Mouse (Mus musculus) stomach, embryonic 15.5 days (tissue): ENCODE measurements at regions not wholly inside any gene's neighbourhood (a gene's known extent, or its start where the extent isn't known, plus 50 kb on each side); places are given as distances from the start of the nearest gene placed in this dataset.

Experiments used
- ATAC-seq: fragments of 200-750 bp; cut with Nextera tagmentation; 2 replicates; pipeline ENCODE4 v1.8.0; 2017; ENCODE audit warnings: low read depth, moderate number of reproducible peaks, moderate TSS enrichment; ENCODE audit not compliant: insufficient read depth, low FRiP score
- H3K27ac ChIP-seq: fragments of 300-500 bp; sonication (generic); 2 replicates; pipeline ENCODE4 v1.5.1; 2015; ENCODE audit warnings: mild to moderate bottlenecking, inconsistent platforms
- H3K27me3 ChIP-seq: fragments of 300-500 bp; sonication (generic); replicated peaks from 2 replicates; pipeline ENCODE4 v1.6.1; 2015; ENCODE audit warnings: inconsistent platforms
- H3K36me3 ChIP-seq: fragments of 300-500 bp; sonication (generic); 2 replicates; pipeline ENCODE4 v1.6.1; 2015; ENCODE audit warnings: inconsistent platforms
- H3K4me1 ChIP-seq: fragments of 300-500 bp; sonication (generic); 2 replicates; pipeline ENCODE4 v1.6.1; 2015; ENCODE audit warnings: inconsistent platforms
- H3K4me2 ChIP-seq: fragments of 300-500 bp; sonication (generic); 2 replicates; pipeline ENCODE4 v1.6.1; 2015; ENCODE audit warnings: mild to moderate bottlenecking, inconsistent platforms
- H3K4me3 ChIP-seq: fragments of 300-500 bp; sonication (generic); replicated peaks from 2 replicates; pipeline ENCODE4 v1.5.1; 2015; ENCODE audit warnings: inconsistent platforms
- H3K9ac ChIP-seq: fragments of 300-500 bp; sonication (generic); 2 replicates; pipeline ENCODE4 v1.6.1; 2015; ENCODE audit warnings: inconsistent platforms
- H3K9me3 ChIP-seq: fragments of 300-500 bp; sonication (generic); 2 replicates; pipeline ENCODE4 v1.6.1; 2016; ENCODE audit warnings: inconsistent platforms
- WGBS: fragments of 180-500 bp; shearing (Covaris S2); methylation state at CpG from one replicate; pipeline ENCODE4 v1.1.7; 2015; 5-methylcytosine and 5-hydroxymethylcytosine counted together

DNA sequence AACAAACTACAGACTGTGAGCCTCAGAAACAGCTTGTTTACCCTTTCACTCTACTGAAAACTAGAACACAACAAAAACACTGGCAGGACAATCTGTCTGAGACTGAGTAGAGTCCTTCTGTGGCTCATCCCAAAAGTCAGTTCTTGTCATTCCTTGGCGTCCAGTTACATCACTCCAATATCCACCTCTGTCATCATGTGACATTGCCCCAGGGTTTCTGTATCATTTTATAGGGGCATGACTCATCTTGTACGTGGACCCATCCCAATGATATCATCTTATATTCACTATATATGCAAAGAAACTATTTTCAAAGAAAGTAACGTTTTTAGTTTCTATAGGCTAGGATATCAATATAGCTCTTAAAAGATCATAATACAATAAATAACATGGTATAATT is 152.3 kb downstream of the Dkk2 start:
- Histone ChIP-seq H3K4me3 (no peak overlapping the region), H3K4me2 (no peak overlapping the region), H3K27me3 (no peaks in the 10 kb centered on the region), H3K4me1 (no peaks in the 10 kb centered on the region), H3K9me3 (no peaks in the 10 kb centered on the region), H3K9ac (no peak overlapping the region), H3K36me3 (no peaks in the 10 kb centered on the region), H3K27ac (no peak overlapping the region)
- ATAC-seq, result no peak
- 73% methylated on average over 3 of the region's 3 CpGs for WGBS

DNA sequence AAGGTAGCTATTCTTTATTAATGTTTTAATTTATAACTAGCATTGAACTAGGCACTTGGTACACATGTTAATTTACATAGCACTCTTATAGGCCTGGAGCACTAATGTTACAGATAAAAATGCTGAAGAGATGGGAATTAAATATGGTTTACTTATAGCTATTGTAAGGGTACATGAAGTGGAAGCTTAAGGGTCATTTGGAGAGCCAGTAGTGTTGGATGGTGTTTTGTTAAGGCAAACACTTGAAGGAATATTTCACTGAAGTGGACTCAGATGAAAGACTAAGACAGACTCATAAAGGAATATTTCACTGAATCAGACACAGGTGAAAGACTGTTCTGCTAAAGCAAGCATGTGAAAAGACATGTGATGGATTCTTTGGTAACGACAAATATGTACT is 172.7 kb downstream of the Dkk2 start:
- Histone ChIP-seq H3K9me3 (no peaks in the 10 kb centered on the region), H3K27ac (no peak overlapping the region), H3K4me3 (no peak overlapping the region), H3K4me1 (no peaks in the 10 kb centered on the region), H3K9ac (no peak overlapping the region), H3K4me2 (no peak overlapping the region), H3K27me3 (no peaks in the 10 kb centered on the region), H3K36me3 (no peaks in the 10 kb centered on the region)
- WGBS, result 82% methylated on average over 1 of the region's 1 CpGs
- ATAC-seq, result no peak

DNA sequence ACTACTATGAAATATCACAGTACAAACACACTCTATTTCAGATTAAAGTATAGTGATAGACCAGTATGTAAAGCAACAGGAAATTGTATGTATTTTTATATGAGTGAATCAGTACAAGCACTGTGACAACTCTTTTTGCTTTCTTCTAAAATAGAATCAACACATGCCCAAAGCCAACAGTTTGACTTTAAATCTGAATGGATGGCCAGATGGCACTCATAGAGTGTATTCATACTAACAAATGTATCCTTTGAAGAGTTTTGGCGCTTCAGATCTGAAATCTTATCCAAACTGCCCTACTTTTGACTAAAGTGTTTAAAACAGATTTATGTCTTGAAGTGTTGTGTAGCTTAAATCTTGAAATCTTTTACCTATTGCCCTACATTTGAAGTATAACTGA is 184.5 kb downstream of the Dkk2 start:
- H3K4me2 ChIP-seq, result no peak overlapping the region
- H3K9me3 ChIP-seq, result no peaks in the 10 kb centered on the region
- no peak overlapping the region for H3K9ac ChIP-seq
- no peaks in the 10 kb centered on the region for H3K36me3 ChIP-seq
- H3K27me3 ChIP-seq, result no peaks in the 10 kb centered on the region
- no peaks in the 10 kb centered on the region for H3K4me1 ChIP-seq
- no peak overlapping the region for H3K4me3 ChIP-seq
- ATAC-seq, result no peak
- H3K27ac ChIP-seq, result no peak overlapping the region
- 52% methylated on average over 1 of the region's 1 CpGs for WGBS

DNA sequence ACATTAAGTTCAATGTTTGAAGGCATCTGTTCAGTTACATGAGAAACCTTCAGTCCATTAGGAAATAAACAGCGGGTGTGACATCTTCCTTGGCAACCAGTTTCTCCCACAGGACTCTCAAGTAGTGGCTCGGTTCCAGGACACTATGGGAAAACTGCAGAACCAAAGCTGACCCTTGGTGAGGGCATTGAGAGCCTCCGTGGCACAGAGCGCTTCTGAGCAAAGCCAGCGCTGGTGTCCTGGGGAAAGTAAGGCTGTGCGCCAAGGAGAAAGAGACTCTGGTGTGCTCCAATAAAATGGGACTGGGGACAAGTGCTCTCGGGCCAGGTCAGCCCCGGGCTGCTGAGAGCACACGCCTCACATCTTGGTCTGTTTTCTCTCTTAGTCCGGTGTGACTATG is 189.7 kb downstream of the Dkk2 start:
- H3K27ac ChIP-seq, result no peak overlapping the region
- ATAC-seq, result no peak

DNA sequence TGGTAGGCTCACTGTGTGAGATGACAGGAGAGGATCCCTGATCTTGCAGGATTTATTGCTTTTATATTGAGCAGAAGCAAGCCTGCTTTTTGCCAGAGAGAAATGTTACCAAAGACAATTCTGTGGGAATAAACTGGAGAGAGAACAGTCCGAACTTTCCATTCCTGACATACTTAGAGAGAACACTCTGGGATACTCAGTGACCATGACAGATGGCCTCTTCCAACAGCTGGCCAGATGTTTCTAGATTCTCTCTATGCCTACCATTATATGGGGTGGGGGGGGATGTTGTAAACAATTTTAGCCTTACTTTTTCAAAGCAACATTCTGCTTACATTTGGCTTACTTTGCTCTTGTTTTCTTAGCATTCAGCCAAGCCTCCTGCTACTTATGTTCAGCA is 192.7 kb downstream of the Dkk2 start:
- Histone ChIP-seq H3K4me3 (no peak overlapping the region), H3K36me3 (no peaks in the 10 kb centered on the region), H3K9ac (no peak overlapping the region), H3K9me3 (no peaks in the 10 kb centered on the region), H3K27ac (no peak overlapping the region), H3K27me3 (no peaks in the 10 kb centered on the region), H3K4me2 (no peak overlapping the region), H3K4me1 (no peaks in the 10 kb centered on the region)
- no peak for ATAC-seq
- 35% methylated on average over 1 of the region's 1 CpGs for WGBS

More for the DNA sequence above, 189.7 kb downstream of the Dkk2 start:
- Histone ChIP-seq H3K36me3 (no peaks in the 10 kb centered on the region), H3K4me1 (no peaks in the 10 kb centered on the region), H3K9me3 (no peaks in the 10 kb centered on the region), H3K4me2 (no peak overlapping the region), H3K27me3 (no peaks in the 10 kb centered on the region), H3K4me3 (no peak overlapping the region), H3K9ac (no peak overlapping the region)
- WGBS, result 71% methylated on average over 10 of the region's 10 CpGs

DNA sequence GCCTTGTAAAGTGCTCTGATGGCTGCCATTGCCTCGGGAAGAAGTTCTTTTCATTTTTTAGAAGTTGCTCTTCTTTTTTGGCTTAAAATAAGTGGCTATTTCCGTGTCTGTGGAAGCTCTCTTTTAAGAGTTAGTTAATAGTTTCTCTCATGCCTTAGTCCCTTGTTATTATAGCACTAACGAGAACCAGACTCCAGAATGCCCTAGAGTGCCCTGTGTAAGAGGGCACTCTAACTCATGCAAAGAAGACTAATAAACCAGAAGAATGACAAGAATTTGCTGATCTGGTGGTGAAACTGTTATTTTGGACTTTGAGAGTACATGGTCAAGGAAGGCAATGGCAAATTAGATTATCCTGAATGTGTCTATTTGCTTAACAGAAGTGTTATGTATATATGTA is 202.6 kb downstream of the Dkk2 start:
- no peak for ATAC-seq
- Histone ChIP-seq H3K9ac (no peak overlapping the region), H3K27me3 (no peaks in the 10 kb centered on the region), H3K4me2 (no peak overlapping the region), H3K27ac (no peak overlapping the region), H3K9me3 (no peaks in the 10 kb centered on the region), H3K4me1 (no peaks in the 10 kb centered on the region), H3K4me3 (no peak overlapping the region), H3K36me3 (no peaks in the 10 kb centered on the region)
- WGBS, result 69% methylated on average over 3 of the region's 3 CpGs

DNA sequence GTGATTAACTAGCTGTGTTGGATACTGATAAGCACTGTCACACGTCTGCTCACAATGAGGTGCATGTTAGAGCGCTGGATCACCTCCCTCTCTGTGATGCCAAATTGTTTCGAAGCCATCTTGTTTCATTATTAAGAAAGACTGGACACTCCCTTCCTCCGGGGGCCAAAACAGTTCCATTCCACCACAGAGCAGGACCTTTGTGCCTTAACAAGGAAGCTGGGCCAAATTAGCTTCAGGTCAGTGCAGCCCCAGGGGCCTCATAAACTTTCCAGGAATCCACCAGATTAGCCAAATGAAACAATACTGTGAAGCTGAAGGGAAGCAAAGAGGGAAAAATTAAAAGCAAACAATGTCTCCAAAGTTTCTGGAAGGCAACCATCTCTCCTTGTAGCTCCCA is 241.9 kb downstream of the Dkk2 start:
- H3K36me3 ChIP-seq, result no peaks in the 10 kb centered on the region
- no peaks in the 10 kb centered on the region for H3K9me3 ChIP-seq
- no peaks in the 10 kb centered on the region for H3K27me3 ChIP-seq
- no peaks in the 10 kb centered on the region for H3K4me1 ChIP-seq
- H3K4me3 ChIP-seq, result no peak overlapping the region
- H3K9ac ChIP-seq, result no peak overlapping the region
- WGBS, result 79% methylated on average over 4 of the region's 4 CpGs
- no peak overlapping the region for H3K4me2 ChIP-seq
- H3K27ac ChIP-seq, result no peak overlapping the region
- no peak for ATAC-seq

DNA sequence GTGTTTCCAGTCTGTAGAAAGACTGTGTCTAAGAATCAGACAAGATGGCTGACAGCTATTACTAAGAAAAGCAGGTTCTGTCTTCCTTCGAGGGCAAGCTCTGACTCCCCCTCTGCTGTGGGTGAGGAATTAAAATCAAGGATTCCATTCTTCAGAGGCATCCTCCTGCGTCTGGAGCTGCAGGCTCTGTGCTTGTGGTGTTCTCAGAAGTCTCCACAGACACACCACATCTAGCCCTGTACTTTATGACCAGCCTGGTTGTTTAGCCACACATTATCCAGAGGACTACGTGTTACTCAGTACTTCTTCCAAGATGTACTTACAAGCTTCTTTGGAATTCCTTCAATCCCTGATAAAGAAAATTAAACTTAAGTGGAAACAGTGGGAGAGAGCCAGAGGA is 258.5 kb downstream of the Dkk2 start:
- Histone ChIP-seq H3K27ac (no peak overlapping the region), H3K4me1 (no peaks in the 10 kb centered on the region), H3K9me3 (no peaks in the 10 kb centered on the region), H3K9ac (no peak overlapping the region), H3K4me2 (no peak overlapping the region), H3K4me3 (no peak overlapping the region), H3K27me3 (no peaks in the 10 kb centered on the region), H3K36me3 (no peaks in the 10 kb centered on the region)
- no peak for ATAC-seq
- WGBS, result 27% methylated on average over 3 of the region's 3 CpGs

DNA sequence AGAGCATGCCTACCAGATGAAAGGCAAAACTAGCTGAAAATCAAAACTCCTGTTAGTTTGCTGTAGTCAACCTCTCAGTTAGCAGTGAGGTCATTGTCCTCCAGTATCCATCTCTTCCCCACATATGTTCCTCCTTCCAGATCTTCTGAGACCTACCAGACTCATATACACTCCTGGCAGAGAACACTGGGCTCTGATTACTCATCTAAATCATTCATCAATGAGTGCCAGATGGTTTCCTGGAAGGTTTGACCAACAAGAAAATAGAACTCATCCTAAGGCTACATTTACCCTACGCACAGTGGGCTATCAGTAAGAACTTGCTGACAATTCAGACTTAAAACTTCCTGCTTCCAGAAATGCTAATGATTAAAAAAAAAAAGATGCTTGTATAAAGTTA is 260.8 kb downstream of the Dkk2 start:
- Histone ChIP-seq H3K4me2 (no peak overlapping the region), H3K4me3 (no peak overlapping the region), H3K27ac (no peak overlapping the region), H3K9ac (no peak overlapping the region), H3K9me3 (no peaks in the 10 kb centered on the region), H3K36me3 (no peaks in the 10 kb centered on the region), H3K27me3 (no peaks in the 10 kb centered on the region), H3K4me1 (no peaks in the 10 kb centered on the region)
- no peak for ATAC-seq
- WGBS, result 78% methylated on average over 1 of the region's 1 CpGs

DNA sequence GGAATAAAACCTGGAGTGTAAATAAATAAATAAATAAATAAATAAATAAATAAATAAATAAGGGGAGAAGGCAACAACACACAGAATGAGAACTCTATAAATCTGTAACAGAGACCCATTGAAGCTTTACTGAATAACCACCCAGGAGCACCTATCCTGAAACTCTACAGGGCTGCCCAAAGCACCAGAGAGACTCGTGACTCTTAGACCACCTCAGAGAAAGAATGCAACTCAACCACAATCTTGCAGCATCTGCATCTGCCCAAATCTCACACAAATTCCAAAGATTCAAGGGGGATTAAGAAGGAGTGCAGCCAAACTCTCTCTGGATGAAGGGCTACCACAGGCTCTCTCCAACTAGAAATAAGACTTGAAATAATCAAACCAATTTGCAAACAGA is 264.5 kb downstream of the Dkk2 start:
- no peaks in the 10 kb centered on the region for H3K9me3 ChIP-seq
- no peak overlapping the region for H3K27ac ChIP-seq
- WGBS, result 53% methylated on average over 1 of the region's 1 CpGs
- no peak for ATAC-seq
- no peak overlapping the region for H3K4me3 ChIP-seq
- H3K4me1 ChIP-seq, result no peaks in the 10 kb centered on the region
- no peaks in the 10 kb centered on the region for H3K27me3 ChIP-seq
- no peak overlapping the region for H3K4me2 ChIP-seq
- H3K36me3 ChIP-seq, result no peaks in the 10 kb centered on the region
- H3K9ac ChIP-seq, result no peak overlapping the region

DNA sequence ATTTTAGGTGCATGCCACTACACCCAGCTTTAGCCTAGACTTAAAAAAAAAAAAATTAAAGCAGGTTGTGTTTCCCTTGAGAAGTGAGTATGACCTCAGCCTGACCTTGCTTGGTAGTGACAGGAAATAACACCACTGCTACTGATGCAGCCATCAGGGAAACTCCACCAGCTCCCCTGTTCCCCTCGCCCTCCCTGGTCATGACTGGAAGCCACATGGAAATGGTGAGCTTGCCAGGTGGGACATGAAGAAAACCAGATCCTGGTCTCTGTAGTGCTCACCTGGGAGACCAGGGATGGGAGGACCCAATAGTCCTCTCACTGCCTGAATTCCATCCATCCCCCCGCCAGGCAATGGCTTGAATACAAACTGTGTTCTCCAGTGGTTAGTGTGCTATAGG is 268.1 kb downstream of the Dkk2 start:
- H3K4me3 ChIP-seq, result no peak overlapping the region
- no peak overlapping the region for H3K4me2 ChIP-seq
- no peak overlapping the region for H3K9ac ChIP-seq
- H3K4me1 ChIP-seq, result no peaks in the 10 kb centered on the region
- no peak for ATAC-seq
- 69% methylated on average over 2 of the region's 2 CpGs for whole genome bisulfite sequencing
- no peaks in the 10 kb centered on the region for H3K27me3 ChIP-seq
- no peak overlapping the region for H3K27ac ChIP-seq
- no peaks in the 10 kb centered on the region for H3K9me3 ChIP-seq
- no peaks in the 10 kb centered on the region for H3K36me3 ChIP-seq

DNA sequence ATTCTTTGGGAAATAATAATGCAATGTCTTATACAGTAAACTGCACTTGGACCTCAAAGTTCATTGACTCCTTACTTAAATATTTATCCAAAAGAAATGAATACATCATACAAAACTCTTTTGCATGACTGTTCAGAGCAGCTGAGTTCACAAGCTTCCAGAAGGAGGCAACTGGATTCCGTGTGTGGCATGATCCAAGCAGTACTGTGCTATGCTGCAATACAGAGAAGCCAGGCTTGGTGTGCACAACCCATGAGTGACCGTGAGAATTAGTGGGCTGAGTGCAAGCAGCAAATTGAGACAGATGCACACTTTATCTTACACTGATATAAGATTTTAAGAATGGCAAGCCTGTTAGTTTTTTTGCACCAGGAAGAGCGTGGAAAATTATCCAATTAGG is 270.0 kb upstream of the Gimd1 start:
- H3K4me3 ChIP-seq, result no peak overlapping the region
- no peaks in the 10 kb centered on the region for H3K36me3 ChIP-seq
- H3K27ac ChIP-seq, result no peak overlapping the region
- no peaks in the 10 kb centered on the region for H3K27me3 ChIP-seq
- no peak overlapping the region for H3K4me2 ChIP-seq
- no peak overlapping the region for H3K9ac ChIP-seq
- 52% methylated on average over 3 of the region's 3 CpGs for WGBS
- no peak for ATAC-seq
- no peaks in the 10 kb centered on the region for H3K4me1 ChIP-seq
- H3K9me3 ChIP-seq, result no peaks in the 10 kb centered on the region

DNA sequence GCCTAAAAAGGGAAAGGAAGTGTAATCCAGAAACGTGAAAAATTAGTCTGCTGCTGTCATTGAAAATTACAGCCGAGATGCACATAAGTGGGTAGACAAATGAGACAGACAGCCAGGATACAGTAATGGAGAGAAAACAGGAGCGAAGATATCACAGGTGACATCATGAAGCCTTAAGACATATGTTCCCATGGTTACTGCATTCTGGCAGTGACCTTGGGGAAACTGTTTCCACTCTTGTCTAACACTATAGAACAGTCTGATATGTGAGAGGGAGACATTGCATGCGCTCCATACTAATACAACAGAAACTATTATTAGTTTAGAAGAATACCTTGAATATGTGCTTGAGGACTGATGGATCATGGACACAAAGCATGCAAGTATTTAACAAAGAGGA is 254.0 kb upstream of the Gimd1 start:
- H3K36me3 ChIP-seq, result no peaks in the 10 kb centered on the region
- H3K9ac ChIP-seq, result no peak overlapping the region
- no peaks in the 10 kb centered on the region for H3K4me1 ChIP-seq
- H3K4me2 ChIP-seq, result no peak overlapping the region
- H3K4me3 ChIP-seq, result no peak overlapping the region
- no peaks in the 10 kb centered on the region for H3K27me3 ChIP-seq
- H3K9me3 ChIP-seq, result no peaks in the 10 kb centered on the region
- H3K27ac ChIP-seq, result no peak overlapping the region
- 58% methylated on average over 4 of the region's 4 CpGs for WGBS
- ATAC-seq, result no peak
